Mouse (Mus musculus) intestine, embryonic 16.5 days (tissue): ENCODE data around the gene Sema3f. TPM values are rescaled to one million over a fixed set of nuclear protein-coding genes. Genes with fewer than 3 reads are reported as not detected.

Experiments
- ATAC-seq: fragments of 200-750 bp; cut with Nextera tagmentation; 2 replicates; pipeline ENCODE4 v1.8.0; 2017; ENCODE audit warnings: moderate TSS enrichment, moderate library complexity
- H3K27ac ChIP-seq: fragments of 300-500 bp; sonication (generic); 2 replicates; pipeline ENCODE4 v1.5.1; 2014; ENCODE audit warnings: mild to moderate bottlenecking, low read length
- H3K27me3 ChIP-seq: fragments of 300-500 bp; sonication (generic); replicated peaks from 2 replicates; pipeline ENCODE4 v1.6.1; 2014; ENCODE audit warnings: low read length, control low read depth, mixed read lengths; ENCODE audit not compliant: control insufficient read depth, insufficient read depth
- H3K36me3 ChIP-seq: fragments of 300-500 bp; sonication (generic); 2 replicates; pipeline ENCODE4 v1.6.1; 2014; ENCODE audit warnings: low read length, control low read depth; ENCODE audit not compliant: control insufficient read depth, insufficient read depth
- H3K4me1 ChIP-seq: fragments of 300-500 bp; sonication (generic); 2 replicates; pipeline ENCODE4 v1.6.1; 2014; ENCODE audit warnings: low read length, control low read depth, mixed read lengths; ENCODE audit not compliant: control insufficient read depth, insufficient read depth
- H3K4me2 ChIP-seq: fragments of 300-500 bp; sonication (generic); 2 replicates; pipeline ENCODE4 v1.6.1; 2014; ENCODE audit warnings: low read depth, low read length, control low read depth
- H3K4me3 ChIP-seq: fragments of 300-500 bp; sonication (generic); 2 replicates; pipeline ENCODE4 v1.5.1; 2014; ENCODE audit warnings: mild to moderate bottlenecking, low read length
- H3K9ac ChIP-seq: fragments of 300-500 bp; sonication (generic); 2 replicates; pipeline ENCODE4 v1.6.1; 2014; ENCODE audit warnings: low read depth, low read length
- H3K9me3 ChIP-seq: fragments of 300-500 bp; sonication (generic); 2 replicates; pipeline ENCODE4 v1.6.1; 2016; ENCODE audit warnings: low read length, control low read depth; ENCODE audit not compliant: control insufficient read depth
- WGBS: fragments of 180-500 bp; shearing (Covaris S2); extraction: QIAGEN DNeasy Blood & Tissue Kit; methylation state at CpG from one replicate; pipeline ENCODE4 v1.1.7; 2014; 5-methylcytosine and 5-hydroxymethylcytosine counted together
- polyA plus RNA-seq: library from polyadenylated mRNA; unstranded; fragments of >200 nt; fragmentation: Nextera tagmentation; extraction: Ambion mirVana; gene quantifications from 2 replicates; pipeline ENCODE4 v1.2.1, GENCODE M21; 2015

Gene Sema3f
- polyA plus RNA-seq, 1 experiment from 2014 or later: 5.7 TPM

- H3K4me2 ChIP-seq: no peak overlapping the region
- no peaks in the 10 kb centered on the region for H3K36me3 ChIP-seq
- no peaks in the 10 kb centered on the region for H3K9me3 ChIP-seq
- H3K27ac ChIP-seq: no peak overlapping the region
- H3K9ac ChIP-seq: no peak overlapping the region
- H3K4me1 ChIP-seq: peaks cover 2% of the 10 kb centered on the region; the same call in 1 of the 2 replicates
- peaks cover 6% of the 10 kb centered on the region; the same call in 1 of the 2 replicates for H3K27me3 ChIP-seq
- H3K4me3 ChIP-seq: no peak overlapping the region
- 71% methylated on average over 3 of the region's 3 CpGs for WGBS
- no peak for ATAC-seq
Measured at GRCm38 (mm10) chr9:107660777-107661176, 49.5 kb downstream of the Sema3f start.

DNA sequence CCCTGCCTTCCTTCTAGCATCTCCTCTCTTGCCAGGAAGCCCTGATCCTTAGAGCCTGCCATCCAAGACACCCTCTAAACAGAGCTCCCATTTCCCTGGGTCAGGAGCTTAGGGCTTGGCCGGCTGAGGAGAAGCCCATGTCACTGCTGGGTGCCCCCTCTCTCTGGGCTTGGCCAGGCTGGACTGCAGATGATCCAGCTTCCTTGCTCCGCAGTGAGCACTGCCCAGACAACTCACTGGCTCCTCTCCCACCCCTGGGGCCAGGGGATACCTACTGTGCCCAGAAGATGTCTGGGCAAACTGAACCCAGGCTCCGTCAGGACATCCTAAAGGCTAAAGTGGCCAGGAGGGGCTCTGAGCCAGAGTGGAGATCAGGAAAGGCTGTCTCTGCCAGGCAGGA, 50.3 kb downstream of the Sema3f start:
- Histone ChIP-seq H3K27me3 (no peaks in the 10 kb centered on the region), H3K4me3 (no peak overlapping the region), H3K36me3 (no peaks in the 10 kb centered on the region), H3K27ac (no peak overlapping the region), H3K4me2 (no peak overlapping the region), H3K9me3 (no peaks in the 10 kb centered on the region), H3K9ac (no peak overlapping the region), H3K4me1 (peaks cover 9% of the 10 kb centered on the region)
- ATAC-seq: no peak
- 84% methylated on average over 3 of the region's 3 CpGs for WGBS

- Histone ChIP-seq H3K36me3 (no peaks in the 10 kb centered on the region), H3K4me3 (no peak overlapping the region), H3K27ac (no peak overlapping the region), H3K27me3 (no peaks in the 10 kb centered on the region), H3K9ac (no peak overlapping the region), H3K4me2 (no peak overlapping the region), H3K9me3 (no peaks in the 10 kb centered on the region), H3K4me1 (peaks cover 9% of the 10 kb centered on the region)
- 76% methylated on average over 10 of the region's 10 CpGs for WGBS
- ATAC-seq: 0 out of 2 replicates have a peak, but pooled peaks have one; percentile 12
Measured at GRCm38 (mm10) chr9:107659551-107659950, 50.7 kb downstream of the Sema3f start.

DNA sequence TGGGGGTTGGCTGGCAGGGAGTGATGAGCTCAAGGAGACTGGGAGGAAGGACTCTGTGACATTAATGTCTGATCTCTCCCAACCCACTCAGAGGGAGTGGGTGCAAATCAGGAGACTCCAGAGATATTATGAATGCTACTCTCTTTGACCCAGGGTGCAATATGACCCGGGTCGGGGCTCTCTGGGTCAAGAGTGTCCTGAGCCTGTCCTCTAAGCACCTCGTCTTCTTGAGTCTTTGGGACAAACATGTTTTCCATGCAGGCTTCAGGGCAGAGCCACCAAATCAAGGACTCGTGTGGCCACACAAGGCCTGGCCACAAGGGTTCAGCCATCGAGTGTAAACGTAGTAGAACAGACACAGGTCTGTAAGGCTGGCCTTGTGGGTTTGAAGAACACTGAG, 52.2 kb downstream of the Sema3f start:
- Histone ChIP-seq H3K4me2 (no peak overlapping the region), H3K9me3 (no peaks in the 10 kb centered on the region), H3K36me3 (no peaks in the 10 kb centered on the region), H3K9ac (no peak overlapping the region), H3K4me3 (no peak overlapping the region), H3K4me1 (peaks cover 12% of the 10 kb centered on the region), H3K27me3 (no peaks in the 10 kb centered on the region), H3K27ac (no peak overlapping the region)
- ATAC-seq: no peak
- 86% methylated on average over 6 of the region's 6 CpGs for WGBS

GRCm38 (mm10) chr9:107657144-107657543, 53.1 kb downstream of the Sema3f start:
- H3K27ac ChIP-seq: no peak overlapping the region
- H3K4me1 ChIP-seq: peaks cover 12% of the 10 kb centered on the region
- 87% methylated on average over 5 of the region's 5 CpGs for WGBS
- H3K36me3 ChIP-seq: no peaks in the 10 kb centered on the region
- no peak overlapping the region for H3K4me2 ChIP-seq
- no peaks in the 10 kb centered on the region for H3K27me3 ChIP-seq
- no peak for ATAC-seq
- H3K9me3 ChIP-seq: no peaks in the 10 kb centered on the region
- H3K4me3 ChIP-seq: no peak overlapping the region
- H3K9ac ChIP-seq: no peak overlapping the region

GRCm38 (mm10) chr9:107654585-107654984, 55.7 kb downstream of the Sema3f start:
- no peaks in the 10 kb centered on the region for H3K27me3 ChIP-seq
- peaks cover 12% of the 10 kb centered on the region for H3K4me1 ChIP-seq
- H3K4me3 ChIP-seq: no peak overlapping the region
- H3K4me2 ChIP-seq: no peak overlapping the region
- WGBS: 55% methylated on average over 4 of the region's 4 CpGs
- H3K27ac ChIP-seq: peak overlapping the region; percentile 65
- H3K9me3 ChIP-seq: no peaks in the 10 kb centered on the region
- H3K9ac ChIP-seq: no peak overlapping the region
- peak; percentile 55 for ATAC-seq
- H3K36me3 ChIP-seq: no peaks in the 10 kb centered on the region

DNA sequence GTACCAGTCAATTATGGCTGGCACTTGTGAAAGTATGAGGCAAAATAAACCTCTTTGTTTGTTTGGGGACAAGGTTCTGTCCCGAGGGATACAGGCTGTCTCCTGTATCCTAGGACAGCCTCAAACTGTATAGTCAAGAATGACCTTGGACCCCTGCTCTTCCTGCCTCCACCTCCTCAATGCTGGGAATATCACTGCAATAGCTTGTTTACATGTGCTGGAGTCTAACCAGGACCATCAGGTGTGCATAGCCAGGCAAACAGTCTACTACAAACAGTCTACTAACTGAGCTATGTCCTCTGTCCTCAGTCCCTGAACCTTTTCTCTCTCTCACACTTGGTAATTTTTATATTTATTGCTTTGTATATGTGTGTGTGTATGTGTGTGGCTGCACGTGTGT, 56.8 kb downstream of the Sema3f start:
- Histone ChIP-seq H3K4me2 (no peak overlapping the region), H3K9ac (no peak overlapping the region), H3K27me3 (no peaks in the 10 kb centered on the region), H3K36me3 (no peaks in the 10 kb centered on the region), H3K27ac (no peak overlapping the region), H3K4me1 (peaks cover 12% of the 10 kb centered on the region), H3K4me3 (no peak overlapping the region), H3K9me3 (no peaks in the 10 kb centered on the region)
- no peak; the same call in 1 of the 2 replicates for ATAC-seq
- WGBS: 68% methylated on average over 2 of the region's 2 CpGs

GRCm38 (mm10) chr9:107650708-107651481, 59.4 kb downstream of the Sema3f start:
- H3K27ac ChIP-seq: no peak overlapping the region
- no peak overlapping the region for H3K9ac ChIP-seq
- H3K4me2 ChIP-seq: no peak overlapping the region
- WGBS: 32% methylated on average over 12 of the region's 12 CpGs
- no peaks in the 10 kb centered on the region for H3K9me3 ChIP-seq
- no peak overlapping the region for H3K4me3 ChIP-seq
- H3K36me3 ChIP-seq: no peaks in the 10 kb centered on the region
- no peak for ATAC-seq
- no peaks in the 10 kb centered on the region for H3K27me3 ChIP-seq
- peaks cover 11% of the 10 kb centered on the region for H3K4me1 ChIP-seq

DNA sequence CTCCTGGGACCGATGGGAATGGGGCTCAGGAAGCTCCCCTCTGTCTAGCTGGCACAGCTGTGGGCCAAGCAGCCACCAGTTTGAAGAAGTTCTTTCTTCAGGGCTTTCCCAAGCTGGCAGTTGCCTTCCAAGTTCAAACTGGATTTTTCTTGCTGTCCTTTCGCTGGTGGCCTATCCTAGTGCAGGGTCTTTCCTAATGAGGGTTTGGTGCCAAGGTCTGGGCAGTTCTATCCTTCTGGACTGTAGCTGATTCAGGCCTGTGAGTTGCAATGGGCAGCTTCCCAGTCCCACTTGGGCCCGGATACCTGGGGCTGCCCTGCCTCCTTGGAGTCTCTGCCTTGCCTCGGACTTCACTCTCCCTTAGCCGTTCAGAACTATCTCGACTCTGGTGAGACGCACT, 60.0 kb downstream of the Sema3f start:
- Histone ChIP-seq H3K4me3 (no peak overlapping the region), H3K9me3 (no peaks in the 10 kb centered on the region), H3K9ac (no peak overlapping the region), H3K36me3 (no peaks in the 10 kb centered on the region), H3K4me1 (peaks cover 5% of the 10 kb centered on the region), H3K27ac (no peak overlapping the region), H3K27me3 (no peaks in the 10 kb centered on the region), H3K4me2 (no peak overlapping the region)
- no peak for ATAC-seq
- 58% methylated on average over 7 of the region's 7 CpGs for WGBS

- 59% methylated on average over 3 of the region's 3 CpGs for WGBS
- H3K36me3 ChIP-seq: no peaks in the 10 kb centered on the region
- no peak overlapping the region for H3K9ac ChIP-seq
- ATAC-seq: no peak
- no peaks in the 10 kb centered on the region for H3K9me3 ChIP-seq
- H3K27me3 ChIP-seq: no peaks in the 10 kb centered on the region
- no peak overlapping the region for H3K27ac ChIP-seq
- H3K4me2 ChIP-seq: no peak overlapping the region
- H3K4me1 ChIP-seq: 0 out of 2 replicates have a peak, but pooled peaks cover 4% of the 10 kb centered on the region
- H3K4me3 ChIP-seq: no peak overlapping the region
Measured at GRCm38 (mm10) chr9:107648767-107649166, 61.5 kb downstream of the Sema3f start.
